Mouse (Mus musculus): ENCODE data around the gene Galnt10. TPM values are rescaled to one million over a fixed set of nuclear protein-coding genes. Genes with fewer than 3 reads are reported as not detected.

Galnt10 gene
- polyA plus RNA-seq, 1 experiment, result 7.8 TPM

DNA sequence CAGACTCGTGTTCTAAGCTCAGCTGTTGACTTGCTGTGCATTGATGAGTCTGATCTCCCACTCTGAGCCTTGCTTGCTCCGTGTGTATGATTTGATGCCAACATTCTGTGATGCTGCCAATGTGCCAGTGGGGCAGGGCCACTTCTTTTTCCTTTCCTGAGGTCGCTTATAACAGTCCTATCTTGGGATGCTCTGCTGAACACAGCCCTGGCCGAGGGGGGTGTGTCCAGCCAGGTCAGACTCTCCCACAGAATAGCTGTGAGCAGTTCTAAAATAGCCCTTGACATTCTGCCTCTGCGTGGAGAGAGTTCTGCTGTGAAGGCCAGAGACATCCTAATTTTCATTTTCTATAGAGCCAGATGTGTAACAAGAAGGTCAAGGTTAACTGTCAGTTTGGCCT, 2.2 kb downstream of the Galnt10 start:
- Histone ChIP-seq H3K27me3 (ENCODE audit: control insufficient read depth) (peaks cover 17% of the 10 kb centered on the region), H3K9me3 (ENCODE audit: control insufficient read depth, low read length) (no peaks in the 10 kb centered on the region), H3K36me3 (ENCODE audit: control insufficient read depth) (peaks cover 59% of the 10 kb centered on the region), H3K4me1 (ENCODE audit: control insufficient read depth) (peaks cover 84% of the 10 kb centered on the region), H3K4me3 (replicated peaks) (peak overlapping the region; percentile 98)
- TF ChIP-seq GATA1 (IDR thresholded peaks at IDR 0.05; ENCODE audit: low read length) (no peak), TAL1 (IDR thresholded peaks at IDR 0.05; ENCODE audit: low read length) (no peak)

- peaks cover 12% of the 10 kb centered on the region for H3K27me3 ChIP-seq (ENCODE audit: control insufficient read depth)
- H3K36me3 ChIP-seq (ENCODE audit: control insufficient read depth), result peaks cover 68% of the 10 kb centered on the region
- peak overlapping the region; percentile 98 for H3K4me3 ChIP-seq (replicated peaks)
- TF ChIP-seq TAL1 (IDR thresholded peaks at IDR 0.05; ENCODE audit: low read length) (no peak), GATA1 (IDR thresholded peaks at IDR 0.05; ENCODE audit: low read length) (no peak)
- no peaks in the 10 kb centered on the region for H3K9me3 ChIP-seq (ENCODE audit: control insufficient read depth, low read length)
- peaks cover 90% of the 10 kb centered on the region for H3K4me1 ChIP-seq (ENCODE audit: control insufficient read depth)
Measured at GRCm38 (mm10) chr11:57648196-57648800, 3.1 kb downstream of the Galnt10 start.

DNA sequence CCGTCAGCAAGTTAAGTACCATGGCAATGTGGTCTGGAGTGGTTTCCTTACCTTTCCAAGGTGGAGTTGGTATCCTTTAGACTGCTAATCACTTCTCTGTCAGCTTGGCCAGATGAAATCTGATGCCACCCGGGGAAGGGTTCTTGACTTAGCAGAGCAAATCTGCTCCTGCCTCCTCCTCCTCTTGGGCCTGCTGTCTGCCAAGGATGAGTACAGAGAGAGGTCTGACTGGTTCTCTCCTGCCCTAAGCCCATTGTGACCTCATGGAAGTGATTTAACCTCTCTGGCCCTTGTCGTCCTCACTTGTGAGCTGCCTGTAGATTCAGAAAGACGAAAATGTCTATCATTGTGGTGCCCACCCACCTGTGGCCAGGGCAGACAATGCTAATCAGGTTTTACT, 4.0 kb downstream of the Galnt10 start:
- TF ChIP-seq TAL1 (IDR thresholded peaks at IDR 0.05; ENCODE audit: low read length) (no peak), GATA1 (IDR thresholded peaks at IDR 0.05; ENCODE audit: low read length) (no peak)
- Histone ChIP-seq H3K4me1 (ENCODE audit: control insufficient read depth) (peaks cover 94% of the 10 kb centered on the region), H3K36me3 (ENCODE audit: control insufficient read depth) (peaks cover 75% of the 10 kb centered on the region), H3K27me3 (ENCODE audit: control insufficient read depth) (peaks cover 3% of the 10 kb centered on the region), H3K4me3 (replicated peaks) (peak overlapping the region; percentile 62), H3K9me3 (ENCODE audit: control insufficient read depth, low read length) (no peaks in the 10 kb centered on the region)

GRCm38 (mm10) chr11:57649671-57650070, 4.4 kb downstream of the Galnt10 start:
- Histone ChIP-seq H3K36me3 (ENCODE audit: control insufficient read depth) (peaks cover 77% of the 10 kb centered on the region), H3K4me3 (replicated peaks) (peak overlapping the region; percentile 62), H3K4me1 (ENCODE audit: control insufficient read depth) (peaks cover 94% of the 10 kb centered on the region), H3K9me3 (ENCODE audit: control insufficient read depth, low read length) (no peaks in the 10 kb centered on the region), H3K27me3 (ENCODE audit: control insufficient read depth) (peaks cover 1% of the 10 kb centered on the region; the same call in 1 of the 2 replicates)
- no peak for TF ChIP-seq TAL1 (IDR thresholded peaks at IDR 0.05; ENCODE audit: low read length)
- no peak for TF ChIP-seq GATA1 (IDR thresholded peaks at IDR 0.05; ENCODE audit: low read length)

DNA sequence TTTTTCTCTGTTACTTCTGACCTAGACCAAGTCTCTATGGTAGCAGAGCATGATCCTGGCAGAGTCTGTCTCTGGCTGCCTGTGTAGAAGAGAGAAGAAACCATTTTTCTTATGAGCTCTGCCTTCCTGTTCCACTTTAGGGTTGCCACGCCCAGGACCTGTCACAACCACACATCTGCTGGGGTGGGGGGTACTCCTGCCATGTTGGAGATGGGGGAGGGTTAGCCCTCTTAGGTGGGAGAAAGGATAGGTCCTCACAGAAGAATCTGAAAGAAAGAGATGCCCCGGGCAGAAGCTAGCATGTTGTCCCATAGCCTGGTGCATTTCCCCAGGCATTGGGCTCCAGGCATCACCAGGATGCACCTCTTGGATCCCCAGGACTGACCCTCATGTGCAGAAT, 5.6 kb downstream of the Galnt10 start:
- no peak for TF ChIP-seq TAL1 (IDR thresholded peaks at IDR 0.05; ENCODE audit: low read length)
- TF ChIP-seq GATA1 (IDR thresholded peaks at IDR 0.05; ENCODE audit: low read length), result no peak
- peaks cover 80% of the 10 kb centered on the region for H3K36me3 ChIP-seq (ENCODE audit: control insufficient read depth)
- H3K4me3 ChIP-seq (replicated peaks), result peak overlapping the region; percentile 62
- H3K27me3 ChIP-seq (ENCODE audit: control insufficient read depth), result no peaks in the 10 kb centered on the region
- H3K9me3 ChIP-seq (ENCODE audit: control insufficient read depth, low read length), result no peaks in the 10 kb centered on the region
- peaks cover 97% of the 10 kb centered on the region for H3K4me1 ChIP-seq (ENCODE audit: control insufficient read depth)

DNA sequence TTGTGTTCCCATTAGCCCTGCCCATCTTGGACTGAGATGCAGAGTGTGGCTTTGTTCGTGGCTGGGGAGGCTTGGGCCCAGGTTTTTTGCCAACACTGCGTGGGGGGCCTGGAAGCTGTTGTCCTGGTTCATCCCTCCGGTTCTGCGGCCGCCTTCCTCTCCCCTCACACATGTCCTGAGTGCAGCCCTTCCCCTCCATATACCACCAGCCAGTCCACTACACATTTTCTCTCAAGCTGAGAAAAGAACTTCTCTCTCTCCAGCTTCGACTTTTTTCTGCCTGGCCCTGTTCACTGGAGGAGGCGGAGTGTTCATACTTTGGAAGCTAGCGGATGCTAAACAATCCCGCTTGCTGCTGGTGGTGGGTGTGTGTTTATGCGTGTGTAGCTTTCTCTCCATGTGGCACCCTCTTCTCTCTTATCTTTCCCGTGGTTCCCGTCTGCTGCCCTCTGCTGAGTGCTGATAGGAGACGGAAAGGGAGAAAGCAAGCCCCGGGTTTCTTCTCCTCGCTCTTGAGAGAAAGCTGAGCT, 6.1 kb downstream of the Galnt10 start:
- Histone ChIP-seq H3K4me3 (replicated peaks) (peak overlapping the region; percentile 62), H3K4me1 (ENCODE audit: control insufficient read depth) (peaks cover 100% of the 10 kb centered on the region)

DNA sequence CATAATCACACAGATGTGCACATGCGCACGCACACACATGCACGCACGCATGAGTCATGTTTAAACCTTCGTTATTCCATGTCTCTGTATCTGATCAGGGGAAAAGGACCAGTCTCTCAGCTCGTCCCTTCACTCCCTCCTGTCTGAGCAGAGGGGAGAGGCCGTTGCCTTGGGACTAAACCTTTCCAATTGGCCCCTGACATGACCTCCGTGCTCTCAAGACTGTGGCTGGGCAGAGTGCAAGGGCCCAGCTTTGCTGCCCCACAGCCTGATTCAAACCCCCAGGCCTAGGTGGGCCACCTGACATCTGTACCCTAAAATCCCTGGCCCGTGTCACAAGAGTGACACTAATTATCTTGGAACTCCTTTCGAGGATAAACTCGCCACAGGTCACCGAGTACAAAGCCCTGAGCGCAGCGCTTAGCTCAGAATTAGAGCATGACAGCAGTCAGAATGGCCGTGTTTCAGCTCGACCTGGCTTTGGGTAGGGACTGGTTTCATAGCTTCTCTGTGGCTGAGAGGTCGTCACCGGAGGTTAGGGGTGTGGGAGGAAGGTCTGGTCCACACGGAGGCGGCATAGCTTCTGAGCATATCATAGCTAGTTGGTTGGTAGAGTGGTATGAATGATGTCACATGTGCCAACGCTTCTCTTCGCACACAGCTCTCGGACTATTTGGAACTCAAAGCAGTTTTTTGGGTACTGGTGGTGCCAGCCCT, 7.1 kb downstream of the Galnt10 start:
- H3K27me3 ChIP-seq (ENCODE audit: control insufficient read depth), result no peaks in the 10 kb centered on the region
- H3K36me3 ChIP-seq (ENCODE audit: control insufficient read depth), result peaks cover 83% of the 10 kb centered on the region
- peak overlapping the region; percentile 62 for H3K4me3 ChIP-seq (replicated peaks)
- peak; percentile 54; the same call in 1 of the 2 replicates for TF ChIP-seq GATA1 (IDR thresholded peaks at IDR 0.05; ENCODE audit: low read length)
- no peak for TF ChIP-seq TAL1 (IDR thresholded peaks at IDR 0.05; ENCODE audit: low read length)
- H3K9me3 ChIP-seq (ENCODE audit: control insufficient read depth, low read length), result no peaks in the 10 kb centered on the region
- H3K4me1 ChIP-seq (ENCODE audit: control insufficient read depth), result peaks cover 100% of the 10 kb centered on the region

More for the DNA sequence above, 6.1 kb downstream of the Galnt10 start:
- H3K27me3 ChIP-seq (ENCODE audit: control insufficient read depth), result no peaks in the 10 kb centered on the region
- peaks cover 83% of the 10 kb centered on the region for H3K36me3 ChIP-seq (ENCODE audit: control insufficient read depth)
- H3K9me3 ChIP-seq (ENCODE audit: control insufficient read depth, low read length), result no peaks in the 10 kb centered on the region
- TF ChIP-seq GATA1 (IDR thresholded peaks at IDR 0.05; ENCODE audit: low read length) (peak; percentile 99), TAL1 (IDR thresholded peaks at IDR 0.05; ENCODE audit: low read length) (peak; percentile 94)

DNA sequence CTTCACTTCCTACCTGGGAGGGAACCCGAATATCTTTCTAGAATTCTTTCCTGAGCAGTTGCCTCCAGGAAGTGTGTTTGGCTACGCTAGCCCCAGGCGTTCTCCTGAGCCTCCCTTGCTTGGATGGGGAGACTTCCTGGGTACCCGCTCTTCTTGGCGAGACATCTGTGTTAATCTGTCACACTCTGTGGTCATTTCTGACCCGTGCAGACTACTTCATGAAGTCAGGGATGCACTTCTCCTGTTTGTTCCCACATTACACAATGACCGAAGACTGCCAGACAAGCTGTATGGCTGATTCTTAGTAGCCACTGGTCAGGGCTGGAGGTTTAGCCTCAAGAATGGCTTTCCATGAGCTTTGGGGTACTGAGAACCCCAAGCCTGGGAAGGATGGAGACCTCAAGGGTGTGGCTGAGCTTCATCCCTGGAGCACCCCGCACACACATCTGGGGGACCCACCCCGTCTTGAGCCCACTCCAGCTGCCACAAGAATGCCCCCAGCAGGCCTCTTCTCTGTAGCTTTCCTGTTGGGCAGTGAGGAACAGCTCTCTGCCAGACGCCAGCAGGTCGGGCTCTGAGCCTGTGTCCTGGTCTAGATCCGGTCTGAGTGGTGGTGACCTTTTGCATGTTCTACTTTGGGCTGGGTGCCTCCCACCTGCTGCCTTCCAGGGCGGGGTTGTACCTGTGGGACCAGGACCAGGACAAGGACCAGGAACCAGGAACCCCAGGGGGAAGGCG, 7.8 kb downstream of the Galnt10 start:
- H3K4me1 ChIP-seq (ENCODE audit: control insufficient read depth), result peaks cover 100% of the 10 kb centered on the region
- H3K27me3 ChIP-seq (ENCODE audit: control insufficient read depth), result no peaks in the 10 kb centered on the region
- H3K4me3 ChIP-seq (replicated peaks), result peak overlapping the region; percentile 29
- H3K36me3 ChIP-seq (ENCODE audit: control insufficient read depth), result peaks cover 83% of the 10 kb centered on the region
- TF ChIP-seq GATA1 (IDR thresholded peaks at IDR 0.05; ENCODE audit: low read length) (no peak), TAL1 (IDR thresholded peaks at IDR 0.05; ENCODE audit: low read length) (no peak)
- no peaks in the 10 kb centered on the region for H3K9me3 ChIP-seq (ENCODE audit: control insufficient read depth, low read length)

GRCm38 (mm10) chr11:57653796-57654195, 8.6 kb downstream of the Galnt10 start:
- H3K4me3 ChIP-seq (replicated peaks), result peak overlapping the region; percentile 29
- peaks cover 83% of the 10 kb centered on the region for H3K36me3 ChIP-seq (ENCODE audit: control insufficient read depth)
- no peaks in the 10 kb centered on the region for H3K27me3 ChIP-seq (ENCODE audit: control insufficient read depth)
- H3K4me1 ChIP-seq (ENCODE audit: control insufficient read depth), result peaks cover 100% of the 10 kb centered on the region
- TF ChIP-seq GATA1 (IDR thresholded peaks at IDR 0.05; ENCODE audit: low read length), result no peak
- TF ChIP-seq TAL1 (IDR thresholded peaks at IDR 0.05; ENCODE audit: low read length), result no peak
- H3K9me3 ChIP-seq (ENCODE audit: control insufficient read depth, low read length), result no peaks in the 10 kb centered on the region

Data from erythroblast, embryonic 14.5 days (primary cell).